Mouse (Mus musculus) C2C12 (cell line): ENCODE measurements around the gene Skiv2l.

Experiments used
- CTCF ChIP-seq: IDR thresholded peaks from one replicate; pipeline ENCODE4 v1.5.1; 2011; ENCODE audit not compliant: control insufficient read depth, insufficient read depth, insufficient read length
- FOSL1 ChIP-seq: IDR thresholded peaks from one replicate; pipeline ENCODE4 v1.8.0; 2011; ENCODE audit warnings: mild to moderate bottlenecking, low read length; ENCODE audit not compliant: poor library complexity, insufficient read depth, severe bottlenecking
- MAX ChIP-seq: IDR thresholded peaks from one replicate; pipeline ENCODE4 v1.6.1; 2011; ENCODE audit warnings: mild to moderate bottlenecking, control low read depth
- MYOD1 ChIP-seq: IDR thresholded peaks from one replicate; pipeline ENCODE4 v1.6.1; 2011; ENCODE audit warnings: low read depth; ENCODE audit not compliant: control insufficient read depth, insufficient read length
- MYOG ChIP-seq: IDR thresholded peaks from one replicate; pipeline ENCODE4 v1.6.1; 2011; ENCODE audit not compliant: control insufficient read depth, insufficient read length; ENCODE audit errors: extremely low read depth
- USF1 ChIP-seq: IDR thresholded peaks from one replicate; pipeline ENCODE4 v1.6.1; 2011; ENCODE audit warnings: low read depth, mild to moderate bottlenecking, control low read depth, moderate library complexity

GRCm38 (mm10) chr17:34894074-34894597 is 44.1 kb upstream of the Skiv2l start:
- TF ChIP-seq MYOD1 (peak; percentile 63), CTCF (no peak), FOSL1 (no peak), MAX (no peak), USF1 (no peak), MYOG (no peak)
